Mouse (Mus musculus): ENCODE results near the gene Kazn. TPM values are rescaled to one million over a fixed set of nuclear protein-coding genes. Genes with fewer than 3 reads are reported as not detected.

Gene Kazn
- polyA plus RNA-seq, 1 experiment from 2014 or later: 11.9 TPM

GRCm38 (mm10) chr4:142053661-142054448 is 185.3 kb downstream of the Kazn start:
- no peak overlapping the region for H3K27ac ChIP-seq (replicated peaks; ENCODE audit: low read depth, low read length)
- DNase-seq (ENCODE audit: low spot score): no peak
- no peaks in the 10 kb centered on the region for H3K9me3 ChIP-seq (ENCODE audit: control insufficient read depth, low read length)
- no peak overlapping the region for H3K4me2 ChIP-seq (ENCODE audit: low read depth, low read length)
- 42% methylated on average over 9 of the region's 9 CpGs for WGBS
- no peaks in the 10 kb centered on the region for H3K27me3 ChIP-seq (replicated peaks; ENCODE audit: control insufficient read depth, insufficient read depth, low read length)
- H3K9ac ChIP-seq (ENCODE audit: low read depth, low read length): no peak overlapping the region
- peaks cover 9% of the 10 kb centered on the region; the same call in 1 of the 2 replicates for H3K4me1 ChIP-seq (ENCODE audit: control insufficient read depth, insufficient read depth, low read length)
- no peaks in the 10 kb centered on the region for H3K36me3 ChIP-seq (ENCODE audit: control insufficient read depth, insufficient read depth, low read length)
- ATAC-seq (ENCODE audit: low read depth): no peak
- H3K4me3 ChIP-seq (ENCODE audit: low read depth, low read length): no peak overlapping the region

GRCm38 (mm10) chr4:142053261-142053660 is 185.9 kb downstream of the Kazn start:
- 54% methylated on average over 4 of the region's 4 CpGs for WGBS
- H3K4me1 ChIP-seq (ENCODE audit: control insufficient read depth, insufficient read depth, low read length): peaks cover 9% of the 10 kb centered on the region; the same call in 1 of the 2 replicates
- H3K27me3 ChIP-seq (replicated peaks; ENCODE audit: control insufficient read depth, insufficient read depth, low read length): no peaks in the 10 kb centered on the region

GRCm38 (mm10) chr4:142052391-142053132 is 186.6 kb downstream of the Kazn start:
- peaks cover 9% of the 10 kb centered on the region; the same call in 1 of the 2 replicates for H3K4me1 ChIP-seq (ENCODE audit: control insufficient read depth, insufficient read depth, low read length)
- DNase-seq (ENCODE audit: low spot score) (no peak), ATAC-seq (ENCODE audit: low read depth) (no peak)
- H3K4me2 ChIP-seq (ENCODE audit: low read depth, low read length): peak overlapping the region; percentile 41
- no peaks in the 10 kb centered on the region for H3K27me3 ChIP-seq (replicated peaks; ENCODE audit: control insufficient read depth, insufficient read depth, low read length)
- no peak overlapping the region for H3K4me3 ChIP-seq (ENCODE audit: low read depth, low read length)
- WGBS: 32% methylated on average over 22 of the region's 22 CpGs
- no peaks in the 10 kb centered on the region for H3K36me3 ChIP-seq (ENCODE audit: control insufficient read depth, insufficient read depth, low read length)
- no peak overlapping the region for H3K27ac ChIP-seq (replicated peaks; ENCODE audit: low read depth, low read length)
- no peak overlapping the region for H3K9ac ChIP-seq (ENCODE audit: low read depth, low read length)
- no peaks in the 10 kb centered on the region for H3K9me3 ChIP-seq (ENCODE audit: control insufficient read depth, low read length)

More at GRCm38 (mm10) chr4:142053261-142053660, 185.9 kb downstream of the Kazn start:
- Histone ChIP-seq H3K4me3 (ENCODE audit: low read depth, low read length) (no peak overlapping the region), H3K4me2 (ENCODE audit: low read depth, low read length) (no peak overlapping the region), H3K36me3 (ENCODE audit: control insufficient read depth, insufficient read depth, low read length) (no peaks in the 10 kb centered on the region), H3K27ac (replicated peaks; ENCODE audit: low read depth, low read length) (no peak overlapping the region), H3K9ac (ENCODE audit: low read depth, low read length) (no peak overlapping the region), H3K9me3 (ENCODE audit: control insufficient read depth, low read length) (no peaks in the 10 kb centered on the region)
- no peak for DNase-seq (ENCODE audit: low spot score)
- ATAC-seq (ENCODE audit: low read depth): no peak

Other genes with a start within 250 kb of the Kazn start
- 5.9 and 6.8 TPM in 2 replicates for gene Fhad1, start 224.3 kb downstream of the Kazn start, polyA plus RNA-seq (2014; fragmentation: Nextera tagmentation; extraction: Ambion mirVana)
- gene Tmem51, start 155.1 kb downstream of the Kazn start, polyA plus RNA-seq (2014; fragmentation: Nextera tagmentation; extraction: Ambion mirVana): 14.6 and 14.9 TPM in 2 replicates

Data from embryonic facial prominence, embryonic 14.5 days (tissue).